Comparison of ENCODE assay signal across 8 mouse cellular contexts in genomic region chr19:47579788-47580631, GRCm38 (mm10). TPM values are rescaled to one million over a fixed set of nuclear protein-coding genes. Genes with fewer than 3 reads are reported as not detected.
DNase-seq lines count a peak whose midpoint lies in the region; ATAC-seq and TF ChIP-seq lines count a peak whose summit lies in the region.

No protein-coding gene starts in this region.

- H3K9ac ChIP-seq in liver, embryonic 15.5 days: peak overlapping the region; percentile 99
- peak overlapping the region; percentile 95 for H3K9ac ChIP-seq in neural tube, embryonic 11.5 days (ENCODE audit: low read length)

- ATAC-seq in liver, embryonic 15.5 days (ENCODE audit: insufficient read depth): peak; percentile 78
- peak; percentile 71 for ATAC-seq in neural tube, embryonic 11.5 days (ENCODE audit: insufficient read depth, low FRiP score, low TSS enrichment)

- H3K27me3 ChIP-seq in liver, embryonic 15.5 days: no peaks in the 10 kb centered on the region
- no peaks in the 10 kb centered on the region for H3K27me3 ChIP-seq in neural tube, embryonic 11.5 days (ENCODE audit: control insufficient read depth, insufficient read depth, low read length)

- intact Hi-C loops in gastrocnemius, adult 2 months (cut with DNase I): loop anchor here (2.0 kb wide), 2 partner anchors 43 to 151 kb away; partner anchors contain the start of genes Sfr1 and Stn1

- no peaks in the 10 kb centered on the region for H3K36me3 ChIP-seq in liver, embryonic 15.5 days (replicated peaks)
- H3K36me3 ChIP-seq in neural tube, embryonic 11.5 days (ENCODE audit: control insufficient read depth, insufficient read depth, low read length): no peaks in the 10 kb centered on the region

- peak overlapping the region; percentile 95 for H3K4me2 ChIP-seq in liver, embryonic 15.5 days
- H3K4me2 ChIP-seq in neural tube, embryonic 11.5 days (ENCODE audit: low read depth): peak overlapping the region; percentile 63

- peak overlapping the region; percentile 92 for H3K27ac ChIP-seq in gastrocnemius, adult 2 months
- H3K27ac ChIP-seq in liver, embryonic 15.5 days (replicated peaks): peak overlapping the region; percentile 95
- peak overlapping the region; percentile 88 for H3K27ac ChIP-seq in neural tube, embryonic 11.5 days (ENCODE audit: low read depth, low read length)

- DNase-seq in urinary bladder, adult 18-20 months (ENCODE audit: low spot score in 2 of 2): peak; percentile 11 to 37
- no peak for DNase-seq in urinary bladder, postnatal 10 days (ENCODE audit: low spot score)
- peak; percentile 35 for DNase-seq in cerebellum, adult 8-10 months
- DNase-seq in gastrocnemius, adult 2 months: peak; percentile 62
- peak; percentile 62 for DNase-seq in induced T-regulatory cell, adult 2 months (ENCODE audit: low read depth)
- DNase-seq in neural tube, embryonic 11.5 days (ENCODE audit: low spot score): peak; percentile 43
- DNase-seq in thymus, postnatal 36 days: peak; percentile 25 to 42

- no peaks in the 10 kb centered on the region for H3K9me3 ChIP-seq in liver, embryonic 15.5 days (replicated peaks)
- no peaks in the 10 kb centered on the region for H3K9me3 ChIP-seq in neural tube, embryonic 11.5 days (ENCODE audit: control insufficient read depth, low read length)

- under 1% methylated on average over 92 of the region's 96 CpGs for WGBS in liver, embryonic 15.5 days (ENCODE audit: insufficient replicate concordance)
- under 1% methylated on average over 64 of the region's 96 CpGs for WGBS in neural tube, embryonic 11.5 days

- TF ChIP-seq CTCF in gastrocnemius, adult 2 months (IDR thresholded peaks at IDR 0.05): no peak

- peaks cover 30% of the 10 kb centered on the region for H3K4me1 ChIP-seq in liver, embryonic 15.5 days (replicated peaks)
- peaks cover 17% of the 10 kb centered on the region for H3K4me1 ChIP-seq in neural tube, embryonic 11.5 days (ENCODE audit: control insufficient read depth, insufficient read depth, low read length)

- peak overlapping the region; percentile 88 for H3K4me3 ChIP-seq in gastrocnemius, adult 2 months
- H3K4me3 ChIP-seq in liver, embryonic 15.5 days (replicated peaks): peak overlapping the region; percentile 93
- H3K4me3 ChIP-seq in neural tube, embryonic 11.5 days (ENCODE audit: low read depth, low read length): peak overlapping the region; percentile 92

RNA-seq across cellular contexts. Expression of gene Slk, which starts 0.5 kb away (rescaled TPM):
- 10 to 100 TPM; 36.1 to 37.7 TPM for total RNA-seq in gastrocnemius, adult 2 months (2021)
- polyA plus RNA-seq in liver, embryonic 15.5 days (2015; fragmentation: Nextera tagmentation; extraction: Ambion mirVana): 5.4 and 6.5 TPM in 2 replicates
- 13.3 and 13.8 TPM in 2 replicates for polyA plus RNA-seq in neural tube, embryonic 11.5 days (2014; fragmentation: Nextera tagmentation; extraction: Ambion mirVana)

RNA-seq across cellular contexts. Expression of gene Stn1, which starts 42.7 kb away (rescaled TPM):
- total RNA-seq in gastrocnemius, adult 2 months (2021): 1 to 10 TPM; 3.8 to 5.6 TPM
- polyA plus RNA-seq in liver, embryonic 15.5 days (2015; fragmentation: Nextera tagmentation; extraction: Ambion mirVana): 8.4 and 8.7 TPM in 2 replicates
- polyA plus RNA-seq in neural tube, embryonic 11.5 days (2014; fragmentation: Nextera tagmentation; extraction: Ambion mirVana): 54.8 and 56.7 TPM in 2 replicates
